Mouse (Mus musculus) G1E (cell line): Measurements from ENCODE around the gene Rxfp4. TPM values are rescaled to one million over a fixed set of nuclear protein-coding genes. Genes with fewer than 3 reads are reported as not detected.
A peak's percentile ranks its signal among the peaks of the same experiment; 100 is the strongest.
"Not testable (repeated sequence)": the region's sequence is repeated elsewhere in the genome, so short reads cannot be mapped to it uniquely, and the experiment has no call there.

ENCODE experiments used
- ATAC-seq: 2 replicates; pipeline ENCODE4 v1.8.0; 2016; ENCODE audit warnings: mild to moderate bottlenecking; ENCODE audit not compliant: insufficient number of reproducible peaks, poor library complexity, low FRiP score, severe bottlenecking; ENCODE audit errors: extremely low read depth
- DNase-seq: peaks from one replicate; pipeline ENCODE4 v3.0.0; 2012; ENCODE audit warnings: low spot score
- H3K27me3 ChIP-seq: 2 replicates; pipeline ENCODE4 v1.6.1; 2012; ENCODE audit warnings: mild to moderate bottlenecking, low read length, inconsistent platforms; ENCODE audit not compliant: insufficient read depth
- H3K36me3 ChIP-seq: replicated peaks from 2 replicates; pipeline ENCODE3; 2012; ENCODE audit warnings: mild to moderate bottlenecking, inconsistent platforms
- H3K4me1 ChIP-seq: 2 replicates; pipeline ENCODE4 v1.6.1; 2012; ENCODE audit warnings: low read depth, low read length, inconsistent platforms, mixed read lengths; ENCODE audit not compliant: insufficient read depth
- H3K4me3 ChIP-seq: 2 replicates; pipeline ENCODE4 v1.5.1; 2012; ENCODE audit warnings: low read depth, mild to moderate bottlenecking, inconsistent platforms, low read length, moderate library complexity, mixed read lengths
- H3K9me3 ChIP-seq: replicated peaks from 2 replicates; pipeline ENCODE4 v1.6.1; 2012; ENCODE audit warnings: inconsistent platforms
- CTCF ChIP-seq: IDR thresholded peaks from 2 replicates; pipeline ENCODE4 v1.5.1; 2012; ENCODE audit warnings: low read depth, low read length, inconsistent platforms, mixed read lengths
- GATA1 ChIP-seq: IDR thresholded peaks from 2 replicates; pipeline ENCODE4 v1.6.1; 2012; ENCODE audit warnings: borderline replicate concordance, low read length, inconsistent platforms, mixed read lengths
- GATA2 ChIP-seq: IDR thresholded peaks from 2 replicates; pipeline ENCODE4 v1.6.1; 2012; ENCODE audit warnings: low read depth, low read length, inconsistent platforms, borderline replicate concordance
- POLR2AphosphoS5 ChIP-seq: IDR thresholded peaks from 2 replicates; pipeline ENCODE4 v1.6.1; 2012; ENCODE audit warnings: low read depth, low read length, inconsistent platforms; ENCODE audit not compliant: insufficient replicate concordance
- TAL1 ChIP-seq: conservative IDR thresholded peaks from 2 replicates; pipeline ENCODE4 v1.6.1; 2012; ENCODE audit warnings: low read depth, low read length, inconsistent platforms, mixed read lengths
- polyA plus RNA-seq: library from polyadenylated mRNA; stranded (reverse); fragments of >175 nt; gene quantifications from 2 replicates; pipeline ENCODE4 v1.2.3, GENCODE M21; 2012
- total RNA-seq, 2 experiments: library from RNA; stranded (forward) in 1 of 2; stranded (reverse) in 1 of 2; fragments of 200-1000 nt in 1 of 2; fragments of >200 nt in 1 of 2; fragmentation: Nextera tagmentation in 1 of 2; gene quantifications; 2 replicates each; pipeline ENCODE4 v1.2.3; 2014 to 2017

Rxfp4 gene
- total and polyA plus RNA-seq, 3 experiments, result not detected

GRCm38 (mm10) chr3:88607065-88607757 is 45.7 kb downstream of the Rxfp4 start:
- H3K4me1 ChIP-seq, result peaks cover 41% of the 10 kb centered on the region
- no peak for TF ChIP-seq TAL1
- peak; percentile 93 for TF ChIP-seq CTCF
- H3K27me3 ChIP-seq, result no peaks in the 10 kb centered on the region; the same call in 1 of the 2 replicates
- peak; percentile 51 for DNase-seq
- H3K36me3 ChIP-seq, result no peaks in the 10 kb centered on the region
- peak overlapping the region; percentile 57; the same call in 1 of the 2 replicates for H3K4me3 ChIP-seq
- ATAC-seq, result peak; percentile 78
- no peaks in the 10 kb centered on the region for H3K9me3 ChIP-seq

- ATAC-seq, H3K4me3 ChIP-seq, DNase-seq, H3K9me3 ChIP-seq, H3K27me3 ChIP-seq, H3K36me3 ChIP-seq: not testable (repeated sequence)
- peaks cover 37% of the 10 kb centered on the region for H3K4me1 ChIP-seq
Measured at GRCm38 (mm10) chr3:88605666-88606065, 47.3 kb downstream of the Rxfp4 start, which contains the start of gene Arhgef2. Arhgef2 (plus strand) TSS chr3:88605966.

GRCm38 (mm10) chr3:88604863-88605262 is 48.1 kb downstream of the Rxfp4 start:
- DNase-seq (no peak), ATAC-seq (no peak)
- TF ChIP-seq TAL1 (no peak), POLR2AphosphoS5 (no peak), CTCF (no peak), GATA1 (no peak), GATA2 (no peak)
- no peaks in the 10 kb centered on the region for H3K9me3 ChIP-seq
- H3K4me1 ChIP-seq, result peaks cover 37% of the 10 kb centered on the region
- H3K36me3 ChIP-seq, result no peaks in the 10 kb centered on the region
- no peaks in the 10 kb centered on the region; the same call in 1 of the 2 replicates for H3K27me3 ChIP-seq
- no peak overlapping the region for H3K4me3 ChIP-seq

- H3K4me3 ChIP-seq, result no peak overlapping the region
Measured at GRCm38 (mm10) chr3:88603714-88604161, 49.2 kb downstream of the Rxfp4 start.

GRCm38 (mm10) chr3:88602466-88602865 is 50.5 kb downstream of the Rxfp4 start:
- no peak for TF ChIP-seq GATA2
- no peak for ATAC-seq
- no peak overlapping the region for H3K4me3 ChIP-seq

More at GRCm38 (mm10) chr3:88603714-88604161, 49.2 kb downstream of the Rxfp4 start:
- no peaks in the 10 kb centered on the region; the same call in 1 of the 2 replicates for H3K27me3 ChIP-seq
- H3K9me3 ChIP-seq, result no peaks in the 10 kb centered on the region
- ATAC-seq (no peak), DNase-seq (no peak)
- no peaks in the 10 kb centered on the region for H3K36me3 ChIP-seq
- TF ChIP-seq POLR2AphosphoS5 (no peak), CTCF (peak; percentile 73)
- H3K4me1 ChIP-seq, result peaks cover 37% of the 10 kb centered on the region

More at GRCm38 (mm10) chr3:88602466-88602865, 50.5 kb downstream of the Rxfp4 start:
- Histone ChIP-seq H3K36me3 (no peaks in the 10 kb centered on the region), H3K4me1 (peaks cover 27% of the 10 kb centered on the region), H3K27me3 (no peaks in the 10 kb centered on the region; the same call in 1 of the 2 replicates), H3K9me3 (no peaks in the 10 kb centered on the region)
- DNase-seq, result no peak

Other genes with a start within 250 kb of the Rxfp4 start
- gene Pmf1, start 242.8 kb downstream of the Rxfp4 start, total RNA-seq (2014; fragmentation: Nextera tagmentation), result 273 and 301 TPM in 2 replicates
- 110 and 117 TPM in 2 replicates for gene Pmf1, start 242.8 kb downstream of the Rxfp4 start, total RNA-seq (2017)
- 254 and 283 TPM in 2 replicates for gene Pmf1, start 242.8 kb downstream of the Rxfp4 start, polyA plus RNA-seq
- 62.0 and 62.3 TPM in 2 replicates for gene Slc25a44, start 228.0 kb downstream of the Rxfp4 start, total RNA-seq (2014; fragmentation: Nextera tagmentation)
- 50.3 and 50.9 TPM in 2 replicates for gene Slc25a44, start 228.0 kb downstream of the Rxfp4 start, total RNA-seq (2017)
- gene Slc25a44, start 228.0 kb downstream of the Rxfp4 start, polyA plus RNA-seq, result 17.4 and 23.0 TPM in 2 replicates
- 1.1 TPM in 1 of 2 replicates, not detected in the other for gene Sema4a, start 192.0 kb downstream of the Rxfp4 start, total RNA-seq (2014; fragmentation: Nextera tagmentation)
- gene Sema4a, start 192.0 kb downstream of the Rxfp4 start, total RNA-seq (2017), result 0.23 and 0.66 TPM in 2 replicates
- 1.3 and 1.7 TPM in 2 replicates for gene Sema4a, start 192.0 kb downstream of the Rxfp4 start, polyA plus RNA-seq
- 69.3 and 72.1 TPM in 2 replicates for gene Lmna, start 143.2 kb downstream of the Rxfp4 start, total RNA-seq (2014; fragmentation: Nextera tagmentation)
- 96.4 and 98.2 TPM in 2 replicates for gene Lmna, start 143.2 kb downstream of the Rxfp4 start, total RNA-seq (2017)
- gene Lmna, start 143.2 kb downstream of the Rxfp4 start, polyA plus RNA-seq, result 336 and 381 TPM in 2 replicates
- 6.2 and 8.2 TPM in 2 replicates for gene Mex3a, start 120.7 kb downstream of the Rxfp4 start, total RNA-seq (2014; fragmentation: Nextera tagmentation)
- 1.7 and 2.0 TPM in 2 replicates for gene Mex3a, start 120.7 kb downstream of the Rxfp4 start, total RNA-seq (2017)
- 9.0 and 9.6 TPM in 2 replicates for gene Mex3a, start 120.7 kb downstream of the Rxfp4 start, polyA plus RNA-seq
- 1.6 and 4.5 TPM in 2 replicates for gene Rab25, start 104.8 kb downstream of the Rxfp4 start, total RNA-seq (2014; fragmentation: Nextera tagmentation)
- 0.35 TPM in 1 of 2 replicates, not detected in the other for gene Rab25, start 104.8 kb downstream of the Rxfp4 start, total RNA-seq (2017)
- gene Rab25, start 104.8 kb downstream of the Rxfp4 start, polyA plus RNA-seq, result 0.67 and 0.88 TPM in 2 replicates
- gene Lamtor2, start 100.1 kb downstream of the Rxfp4 start, total RNA-seq (2014; fragmentation: Nextera tagmentation), result 44.7 and 64.5 TPM in 2 replicates
- 97.5 and 98.0 TPM in 2 replicates for gene Lamtor2, start 100.1 kb downstream of the Rxfp4 start, total RNA-seq (2017)
- gene Lamtor2, start 100.1 kb downstream of the Rxfp4 start, polyA plus RNA-seq, result 96.1 and 182 TPM in 2 replicates
- gene Ubqln4, start 99.4 kb downstream of the Rxfp4 start, total RNA-seq (2014; fragmentation: Nextera tagmentation), result 63.4 and 67.4 TPM in 2 replicates
- gene Ubqln4, start 99.4 kb downstream of the Rxfp4 start, total RNA-seq (2017), result 39.6 and 40.6 TPM in 2 replicates
- 73.7 and 81.2 TPM in 2 replicates for gene Ubqln4, start 99.4 kb downstream of the Rxfp4 start, polyA plus RNA-seq
- gene Ssr2, start 77.3 kb downstream of the Rxfp4 start, total RNA-seq (2014; fragmentation: Nextera tagmentation), result 269 and 289 TPM in 2 replicates
- 132 and 134 TPM in 2 replicates for gene Ssr2, start 77.3 kb downstream of the Rxfp4 start, total RNA-seq (2017)
- 123 and 280 TPM in 2 replicates for gene Ssr2, start 77.3 kb downstream of the Rxfp4 start, polyA plus RNA-seq
- gene Arhgef2, start 47.2 kb downstream of the Rxfp4 start, total RNA-seq (2014; fragmentation: Nextera tagmentation), result 170 and 181 TPM in 2 replicates
- gene Arhgef2, start 47.2 kb downstream of the Rxfp4 start, total RNA-seq (2017), result 64.2 and 66.2 TPM in 2 replicates
- gene Arhgef2, start 47.2 kb downstream of the Rxfp4 start, polyA plus RNA-seq, result 277 and 291 TPM in 2 replicates
- 98.1 and 102 TPM in 2 replicates for gene Khdc4, start 32.7 kb upstream of the Rxfp4 start, total RNA-seq (2014; fragmentation: Nextera tagmentation)
- gene Khdc4, start 32.7 kb upstream of the Rxfp4 start, total RNA-seq (2017), result 83.9 and 88.8 TPM in 2 replicates
- gene Khdc4, start 32.7 kb upstream of the Rxfp4 start, polyA plus RNA-seq, result 16.7 and 18.5 TPM in 2 replicates
- 29.7 and 30.8 TPM in 2 replicates for gene Rit1, start 63.7 kb upstream of the Rxfp4 start, total RNA-seq (2014; fragmentation: Nextera tagmentation)
- 30.2 and 35.8 TPM in 2 replicates for gene Rit1, start 63.7 kb upstream of the Rxfp4 start, total RNA-seq (2017)
- gene Rit1, start 63.7 kb upstream of the Rxfp4 start, polyA plus RNA-seq, result 18.2 and 18.3 TPM in 2 replicates
- gene Syt11, start 122.0 kb upstream of the Rxfp4 start, total RNA-seq (2014; fragmentation: Nextera tagmentation), result 3.1 and 4.4 TPM in 2 replicates
- gene Syt11, start 122.0 kb upstream of the Rxfp4 start, total RNA-seq (2017), result 0.52 and 0.82 TPM in 2 replicates
- 0.11 and 0.14 TPM in 2 replicates for gene Syt11, start 122.0 kb upstream of the Rxfp4 start, polyA plus RNA-seq
- 42.9 and 45.1 TPM in 2 replicates for gene Gon4l, start 182.1 kb upstream of the Rxfp4 start, total RNA-seq (2014; fragmentation: Nextera tagmentation)
- gene Gon4l, start 182.1 kb upstream of the Rxfp4 start, total RNA-seq (2017), result 36.2 and 36.3 TPM in 2 replicates
- 13.3 and 18.7 TPM in 2 replicates for gene Gon4l, start 182.1 kb upstream of the Rxfp4 start, polyA plus RNA-seq